Mouse (Mus musculus) heart, embryonic 16.5 days (tissue): ENCODE data around the gene Lrp5. TPM values are rescaled to one million over a fixed set of nuclear protein-coding genes. Genes with fewer than 3 reads are reported as not detected.

Source experiments
- ATAC-seq: fragments of 200-750 bp; cut with Nextera tagmentation; replicated peaks from 2 replicates; pipeline ENCODE4 v1.8.0; 2017; ENCODE audit warnings: moderate number of reproducible peaks; ENCODE audit not compliant: insufficient read depth, low FRiP score; ENCODE audit errors: extremely low read depth
- H3K27ac ChIP-seq: fragments of 300-500 bp; sonication (generic); 2 replicates; pipeline ENCODE4 v1.5.1; 2014; ENCODE audit warnings: mild to moderate bottlenecking, low read length, control low read depth, moderate library complexity
- H3K27me3 ChIP-seq: fragments of 300-500 bp; sonication (generic); 2 replicates; pipeline ENCODE4 v1.6.1; 2014; ENCODE audit warnings: low read length, mixed read lengths; ENCODE audit not compliant: control insufficient read depth, insufficient read depth
- H3K36me3 ChIP-seq: fragments of 300-500 bp; sonication (generic); 2 replicates; pipeline ENCODE4 v1.6.1; 2014; ENCODE audit not compliant: control insufficient read depth, insufficient read depth
- H3K4me1 ChIP-seq: fragments of 300-500 bp; sonication (generic); 2 replicates; pipeline ENCODE4 v1.6.1; 2014; ENCODE audit warnings: low read length, mixed read lengths; ENCODE audit not compliant: control insufficient read depth, insufficient read depth
- H3K4me2 ChIP-seq: fragments of 300-500 bp; sonication (generic); 2 replicates; pipeline ENCODE4 v1.6.1; 2014; ENCODE audit warnings: low read depth, mild to moderate bottlenecking, control low read depth, low read length
- H3K4me3 ChIP-seq: fragments of 300-500 bp; sonication (generic); 2 replicates; pipeline ENCODE4 v1.5.1; 2014; ENCODE audit warnings: mild to moderate bottlenecking, control low read depth, low read length
- H3K9ac ChIP-seq: fragments of 300-500 bp; sonication (generic); 2 replicates; pipeline ENCODE4 v1.6.1; 2014; ENCODE audit warnings: low read length, control low read depth
- H3K9me3 ChIP-seq: fragments of 300-500 bp; sonication (generic); replicated peaks from 2 replicates; pipeline ENCODE4 v1.6.1; 2016; ENCODE audit warnings: low read length; ENCODE audit not compliant: control insufficient read depth
- WGBS: fragments of 180-500 bp; shearing (Covaris S2); extraction: QIAGEN DNeasy Blood & Tissue Kit; methylation state at CpG from one replicate; pipeline ENCODE4 v1.1.7; 2014; 5-methylcytosine and 5-hydroxymethylcytosine counted together
- polyA plus RNA-seq: library from polyadenylated mRNA; unstranded; fragments of >200 nt; fragmentation: Nextera tagmentation; extraction: Ambion mirVana; gene quantifications from 2 replicates; pipeline ENCODE4 v1.2.1, GENCODE M21; 2015

Gene Lrp5
- 3.1 and 3.7 TPM in 2 replicates for polyA plus RNA-seq

GRCm38 (mm10) chr19:3686215-3686894 lies at the start of gene Lrp5:
Gene Lrp5, minus strand, starts transcription at chr19:3686564.
- Histone ChIP-seq H3K9me3 (0 out of 2 replicates have a peak, but pooled peaks cover 2% of the 10 kb centered on the region), H3K4me2 (peak within 1 kb of the TSS; percentile 98), H3K4me1 (peaks cover 28% of the 10 kb centered on the region), H3K4me3 (peak within 1 kb of the TSS; percentile 73), H3K27me3 (no peaks in the 10 kb centered on the region), H3K36me3 (no peaks in the 10 kb centered on the region), H3K27ac (peak within 1 kb of the TSS; percentile 72), H3K9ac (peak within 1 kb of the TSS; percentile 96)
- WGBS: 3% methylated on average over 53 of the region's 83 CpGs
- peak; percentile 38; the same call in 1 of the 2 replicates for ATAC-seq

DNA sequence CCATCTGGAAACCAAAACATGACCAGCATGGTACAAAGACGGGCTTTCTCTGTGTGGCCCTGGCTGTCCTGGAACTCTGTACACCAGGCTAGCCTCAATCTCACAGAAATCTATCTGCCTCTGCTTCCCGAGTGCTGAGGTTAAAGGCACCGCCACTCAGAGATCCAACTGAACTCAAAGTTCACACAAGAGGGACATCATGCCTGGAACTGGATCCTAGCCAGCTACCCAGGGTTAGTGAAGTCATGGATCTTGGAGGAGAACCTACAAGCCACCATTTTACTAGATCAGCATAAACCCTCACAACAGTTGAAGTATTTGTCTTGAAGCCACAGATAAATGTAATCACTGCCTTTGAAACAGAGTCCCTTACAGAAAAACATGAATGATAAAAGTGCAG lies 49.6 kb upstream of the Lrp5 start:
- no peak overlapping the region for H3K4me3 ChIP-seq
- ATAC-seq: no peak
- no peak overlapping the region for H3K9ac ChIP-seq
- WGBS: 87% methylated on average over 3 of the region's 3 CpGs
- H3K27ac ChIP-seq: no peak overlapping the region
- H3K27me3 ChIP-seq: no peaks in the 10 kb centered on the region
- no peaks in the 10 kb centered on the region for H3K4me1 ChIP-seq
- H3K4me2 ChIP-seq: no peak overlapping the region
- no peaks in the 10 kb centered on the region for H3K9me3 ChIP-seq
- no peaks in the 10 kb centered on the region for H3K36me3 ChIP-seq

DNA sequence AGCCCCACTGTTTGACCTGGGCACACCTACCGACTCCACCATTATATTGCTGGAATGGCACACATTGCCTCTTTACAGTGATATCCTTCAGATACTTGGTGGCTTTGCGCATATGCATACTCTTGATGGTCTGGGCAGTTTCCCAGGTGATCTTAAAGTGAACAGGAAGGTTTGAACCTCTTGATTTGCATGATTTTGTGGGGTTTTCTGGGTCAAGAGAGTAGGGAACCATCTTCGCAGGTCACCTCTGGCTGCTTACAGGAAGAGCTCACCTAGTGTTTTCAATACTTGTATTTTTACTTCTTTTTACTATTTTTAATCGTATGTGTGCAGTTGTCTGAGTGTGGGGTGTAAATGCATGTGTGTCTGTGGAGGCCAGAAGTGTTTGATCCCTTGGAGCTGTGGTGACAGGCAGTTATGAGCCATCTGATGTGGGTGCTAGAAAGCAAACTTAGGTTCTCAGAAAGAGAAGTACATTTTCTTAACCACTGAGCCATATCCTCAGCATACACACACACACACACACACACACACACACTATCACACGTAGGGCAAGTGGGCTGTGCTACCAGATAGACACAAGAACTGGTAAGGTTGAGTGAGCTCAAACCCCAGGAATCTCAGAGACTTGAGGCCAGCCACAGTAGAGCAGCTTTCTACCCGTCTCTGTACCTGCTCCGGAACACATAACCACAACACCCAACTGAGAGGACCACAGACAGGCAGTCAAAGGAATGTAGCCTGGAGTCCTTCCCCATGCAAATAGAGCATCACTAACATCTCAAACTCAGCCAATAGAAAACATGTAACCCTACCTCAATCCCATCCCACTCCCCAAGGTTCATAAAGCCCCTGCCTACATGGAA lies 44.6 kb upstream of the Lrp5 start:
- 74% methylated on average over 7 of the region's 7 CpGs for WGBS
- no peaks in the 10 kb centered on the region for H3K27me3 ChIP-seq
- H3K9me3 ChIP-seq: no peaks in the 10 kb centered on the region
- no peak overlapping the region for H3K27ac ChIP-seq
- no peaks in the 10 kb centered on the region for H3K36me3 ChIP-seq
- no peak overlapping the region for H3K4me3 ChIP-seq
- no peaks in the 10 kb centered on the region for H3K4me1 ChIP-seq
- no peak overlapping the region for H3K4me2 ChIP-seq
- no peak overlapping the region for H3K9ac ChIP-seq
- peak; percentile 28; the same call in 1 of the 2 replicates for ATAC-seq

DNA sequence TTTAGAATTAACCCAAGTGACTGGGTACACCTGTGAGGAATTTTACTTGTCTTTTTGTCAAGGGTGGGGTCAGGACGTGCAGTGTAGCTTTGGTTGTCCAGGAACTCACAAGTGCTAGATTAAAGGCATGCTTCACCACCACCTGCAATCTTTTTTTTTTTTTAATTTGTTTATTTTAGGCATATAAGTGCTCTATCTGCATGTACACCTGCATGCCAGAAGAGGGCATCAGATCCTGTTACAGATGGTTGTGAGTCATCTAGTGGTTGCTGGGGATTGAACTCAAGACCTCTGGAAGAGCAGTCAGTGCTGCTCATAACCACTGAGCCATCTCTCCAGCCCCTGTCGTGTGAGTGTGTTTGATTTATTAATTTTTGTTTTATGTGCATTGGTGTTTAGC lies 42.5 kb upstream of the Lrp5 start:
- 64% methylated on average over 2 of the region's 2 CpGs for WGBS
- no peak overlapping the region for H3K4me3 ChIP-seq
- no peak overlapping the region for H3K4me2 ChIP-seq
- 0 out of 2 replicates have a peak, but pooled peaks cover under 1% of the 10 kb centered on the region for H3K9me3 ChIP-seq
- H3K27me3 ChIP-seq: no peaks in the 10 kb centered on the region
- no peaks in the 10 kb centered on the region for H3K4me1 ChIP-seq
- no peaks in the 10 kb centered on the region for H3K36me3 ChIP-seq
- H3K27ac ChIP-seq: no peak overlapping the region
- H3K9ac ChIP-seq: no peak overlapping the region
- ATAC-seq: no peak

GRCm38 (mm10) chr19:3724779-3725178 lies 38.4 kb upstream of the Lrp5 start:
- Histone ChIP-seq H3K4me3 (no peak overlapping the region), H3K9me3 (peaks cover 6% of the 10 kb centered on the region), H3K27ac (no peak overlapping the region), H3K36me3 (no peaks in the 10 kb centered on the region), H3K9ac (no peak overlapping the region), H3K27me3 (no peaks in the 10 kb centered on the region), H3K4me2 (no peak overlapping the region), H3K4me1 (no peaks in the 10 kb centered on the region)
- 12% methylated on average over 1 of the region's 1 CpGs for WGBS
- ATAC-seq: no peak

DNA sequence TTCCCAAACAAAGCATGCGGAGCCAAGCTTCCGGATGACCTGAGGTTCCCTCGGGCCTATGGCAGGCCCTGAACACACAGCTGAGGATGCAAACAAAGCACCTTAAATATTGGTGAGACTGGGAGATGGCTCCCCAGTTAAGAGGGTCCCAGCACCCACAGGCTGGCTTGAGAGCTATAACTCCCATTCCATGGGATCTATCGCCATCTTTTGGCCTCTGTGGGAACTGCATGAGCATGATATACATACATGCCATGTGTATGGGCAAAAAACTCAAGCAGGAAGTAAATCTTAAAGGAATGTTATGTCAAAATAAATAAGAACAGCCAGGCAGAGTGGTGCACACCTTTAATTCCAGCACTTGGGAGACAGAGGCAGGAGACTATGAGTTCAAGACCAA lies 37.5 kb upstream of the Lrp5 start:
- H3K4me2 ChIP-seq: no peak overlapping the region
- no peak for ATAC-seq
- no peak overlapping the region for H3K27ac ChIP-seq
- H3K27me3 ChIP-seq: no peaks in the 10 kb centered on the region
- peaks cover 6% of the 10 kb centered on the region for H3K9me3 ChIP-seq
- no peak overlapping the region for H3K4me3 ChIP-seq
- no peaks in the 10 kb centered on the region for H3K4me1 ChIP-seq
- no peaks in the 10 kb centered on the region for H3K36me3 ChIP-seq
- no peak overlapping the region for H3K9ac ChIP-seq
- 72% methylated on average over 4 of the region's 4 CpGs for WGBS

DNA sequence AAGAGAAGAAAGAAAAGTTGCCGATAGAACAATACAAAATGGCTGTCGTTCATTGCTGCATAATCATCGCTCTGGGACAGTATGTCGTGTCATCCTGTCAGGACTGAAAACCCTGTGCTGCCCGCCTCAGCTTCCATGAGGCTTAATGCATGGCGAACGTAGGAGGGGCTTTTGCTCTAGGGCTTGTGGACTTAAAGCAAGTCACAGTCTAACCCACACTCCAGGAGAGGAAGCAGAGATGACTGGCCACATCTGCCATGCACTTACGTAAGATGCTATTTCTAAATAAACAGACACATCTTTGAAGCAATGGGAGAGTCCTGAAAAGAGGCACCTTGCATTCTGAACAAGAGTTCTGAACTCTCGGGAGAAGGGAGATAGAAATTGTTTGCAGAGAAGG lies 36.8 kb upstream of the Lrp5 start:
- no peaks in the 10 kb centered on the region for H3K27me3 ChIP-seq
- no peak for ATAC-seq
- no peak overlapping the region for H3K9ac ChIP-seq
- H3K36me3 ChIP-seq: no peaks in the 10 kb centered on the region
- H3K4me3 ChIP-seq: no peak overlapping the region
- 91% methylated on average over 9 of the region's 9 CpGs for WGBS
- H3K27ac ChIP-seq: no peak overlapping the region
- no peaks in the 10 kb centered on the region for H3K4me1 ChIP-seq
- H3K9me3 ChIP-seq: peaks cover 6% of the 10 kb centered on the region
- no peak overlapping the region for H3K4me2 ChIP-seq

GRCm38 (mm10) chr19:3719362-3719891 lies 33.1 kb upstream of the Lrp5 start:
- Histone ChIP-seq H3K36me3 (peaks cover 10% of the 10 kb centered on the region; the same call in 1 of the 2 replicates), H3K4me2 (peak overlapping the region; percentile 92), H3K27me3 (no peaks in the 10 kb centered on the region), H3K9me3 (peaks cover 6% of the 10 kb centered on the region), H3K4me1 (no peaks in the 10 kb centered on the region), H3K4me3 (peak overlapping the region; percentile 54), H3K9ac (peak overlapping the region; percentile 69), H3K27ac (no peak overlapping the region)
- ATAC-seq: peak; percentile 83
- WGBS: 1% methylated on average over 27 of the region's 27 CpGs
